11 mouse cellular contexts compared by ENCODE assay signal in genomic region chr1:119482891-119483290, GRCm38 (mm10). TPM values are rescaled to one million over a fixed set of nuclear protein-coding genes. Genes with fewer than 3 reads are reported as not detected.
DNase-seq lines count a peak whose midpoint lies in the region; ATAC-seq and TF ChIP-seq lines count a peak whose summit lies in the region.
"Had no signal": no experiment of that assay in that cellular context is flagged by ENCODE, and none has a peak within 500 bp of the region (broad histone marks: within the 10 kb centered on the region; RNA-seq: fewer than 3 reads in every experiment).

No protein-coding gene starts in this region.

- no peaks in the 10 kb centered on the region for H3K9me3 ChIP-seq in intestine, postnatal 0 days (ENCODE audit: control insufficient read depth)
- no peaks in the 10 kb centered on the region for H3K9me3 ChIP-seq in intestine, embryonic 16.5 days (ENCODE audit: control insufficient read depth, low read length)
- no peaks in the 10 kb centered on the region for H3K9me3 ChIP-seq in midbrain, postnatal 0 days (ENCODE audit: low read length)
- H3K9me3 ChIP-seq in midbrain, embryonic 13.5 days: no peaks in the 10 kb centered on the region

- no peaks in the 10 kb centered on the region for H3K4me1 ChIP-seq in intestine, postnatal 0 days (replicated peaks; ENCODE audit: control insufficient read depth, insufficient read depth, low read length)
- peaks cover 23% of the 10 kb centered on the region for H3K4me1 ChIP-seq in intestine, embryonic 16.5 days (ENCODE audit: control insufficient read depth, insufficient read depth, low read length)
- H3K4me1 ChIP-seq in midbrain, postnatal 0 days (ENCODE audit: insufficient read depth, low read length): no peaks in the 10 kb centered on the region
- 0 out of 2 replicates have a peak, but pooled peaks cover 6% of the 10 kb centered on the region for H3K4me1 ChIP-seq in midbrain, embryonic 13.5 days (replicated peaks)

- H3K4me2 ChIP-seq in intestine, postnatal 0 days (replicated peaks; ENCODE audit: low read depth): no peak overlapping the region
- H3K4me2 ChIP-seq in intestine, embryonic 16.5 days (ENCODE audit: low read depth, low read length): no peak overlapping the region
- no peak overlapping the region for H3K4me2 ChIP-seq in midbrain, postnatal 0 days (ENCODE audit: low read depth, low read length, poor library complexity, severe bottlenecking)
- no peak overlapping the region for H3K4me2 ChIP-seq in midbrain, embryonic 13.5 days (replicated peaks)

- no peak for ATAC-seq in intestine, postnatal 0 days
- no peak for ATAC-seq in intestine, embryonic 16.5 days
- no peak for ATAC-seq in midbrain, postnatal 0 days (ENCODE audit: low FRiP score)
- ATAC-seq in midbrain, embryonic 13.5 days: no peak

- TF ChIP-seq CTCF in intestine, postnatal 0 days (IDR thresholded peaks at IDR 0.05; ENCODE audit: low read depth): peak; percentile 61
- TF ChIP-seq CTCF in midbrain, postnatal 0 days (IDR thresholded peaks at IDR 0.05): peak; percentile 48

- H3K9ac ChIP-seq in intestine, postnatal 0 days (ENCODE audit: low read depth, low read length): no peak overlapping the region
- no peak overlapping the region for H3K9ac ChIP-seq in intestine, embryonic 16.5 days (ENCODE audit: low read depth, low read length)
- H3K9ac ChIP-seq in midbrain, postnatal 0 days (replicated peaks; ENCODE audit: low read length, poor library complexity, severe bottlenecking): no peak overlapping the region
- H3K9ac ChIP-seq in midbrain, embryonic 13.5 days (replicated peaks): no peak overlapping the region

- no peaks in the 10 kb centered on the region for H3K27me3 ChIP-seq in intestine, postnatal 0 days (replicated peaks; ENCODE audit: control insufficient read depth, insufficient read depth, low read length)
- H3K27me3 ChIP-seq in intestine, embryonic 16.5 days (replicated peaks; ENCODE audit: control insufficient read depth, insufficient read depth, low read length): no peaks in the 10 kb centered on the region
- no peaks in the 10 kb centered on the region for H3K27me3 ChIP-seq in midbrain, postnatal 0 days (ENCODE audit: insufficient read depth, low read length)
- no peaks in the 10 kb centered on the region for H3K27me3 ChIP-seq in midbrain, embryonic 13.5 days

- peaks cover 8% of the 10 kb centered on the region; the same call in 1 of the 2 replicates for H3K36me3 ChIP-seq in intestine, postnatal 0 days (ENCODE audit: control insufficient read depth, insufficient read depth)
- peaks cover 11% of the 10 kb centered on the region; the same call in 1 of the 2 replicates for H3K36me3 ChIP-seq in intestine, embryonic 16.5 days (ENCODE audit: control insufficient read depth, insufficient read depth, low read length)
- no peaks in the 10 kb centered on the region for H3K36me3 ChIP-seq in midbrain, postnatal 0 days (ENCODE audit: insufficient read depth, low read length)
- peaks cover 8% of the 10 kb centered on the region; the same call in 1 of the 2 replicates for H3K36me3 ChIP-seq in midbrain, embryonic 13.5 days

- H3K4me3 ChIP-seq in intestine, postnatal 0 days (ENCODE audit: low read depth, low read length): no peak overlapping the region
- H3K4me3 ChIP-seq in intestine, embryonic 16.5 days (ENCODE audit: low read length): no peak overlapping the region
- H3K4me3 ChIP-seq in midbrain, postnatal 0 days (ENCODE audit: low read depth, low read length): no peak overlapping the region
- no peak overlapping the region for H3K4me3 ChIP-seq in midbrain, embryonic 13.5 days (replicated peaks)
- H3K4me3 ChIP-seq: erythroblast, embryonic 14.5 days had no signal

- no peak for DNase-seq in midbrain, postnatal 0 days (ENCODE audit: low spot score)
- peak; percentile 63 for DNase-seq in R1 (ENCODE audit: low read depth, low spot score)
- peak; percentile 33 for DNase-seq in retina, postnatal 1 day
- no peak for DNase-seq in urinary bladder, postnatal 10 days (ENCODE audit: low spot score)
- no peak for DNase-seq in neural tube, embryonic 10.5 days (ENCODE audit: extremely low spot score, low spot score)
- DNase-seq: kidney, adult 9 months; right cerebral cortex, adult 18-20 months had no signal

- H3K27ac ChIP-seq in intestine, postnatal 0 days (ENCODE audit: low read depth, low read length): no peak overlapping the region
- H3K27ac ChIP-seq in intestine, embryonic 16.5 days (ENCODE audit: low read length): no peak overlapping the region
- no peak overlapping the region for H3K27ac ChIP-seq in midbrain, postnatal 0 days (ENCODE audit: low read depth, low read length)
- H3K27ac ChIP-seq in midbrain, embryonic 13.5 days: no peak overlapping the region

- WGBS in intestine, postnatal 0 days: 60% methylated on average over 3 of the region's 3 CpGs
- 69% methylated on average over 3 of the region's 3 CpGs for WGBS in intestine, embryonic 16.5 days
- 56% methylated on average over 3 of the region's 3 CpGs for WGBS in midbrain, postnatal 0 days
- WGBS in midbrain, embryonic 13.5 days: 64% methylated on average over 3 of the region's 3 CpGs

RNA-seq across cellular contexts. Expression of gene Ralb, which starts 21.7 kb away (rescaled TPM):
- 145 and 152 TPM in 2 replicates for polyA plus RNA-seq in intestine, postnatal 0 days (2015; fragmentation: Nextera tagmentation; extraction: Ambion mirVana)
- 203 and 218 TPM in 2 replicates for polyA plus RNA-seq in intestine, embryonic 16.5 days (2015; fragmentation: Nextera tagmentation; extraction: Ambion mirVana)
- total RNA-seq in midbrain, postnatal 0 days (2014; rRNA removed): 38.1 and 41.9 TPM in 2 replicates
- polyA plus RNA-seq in midbrain, postnatal 0 days (2015; fragmentation: Nextera tagmentation; extraction: Ambion mirVana): 63.2 and 65.1 TPM in 2 replicates
- polyA plus RNA-seq in midbrain, embryonic 13.5 days (2015; fragmentation: Nextera tagmentation; extraction: Ambion mirVana): 56.3 and 58.7 TPM in 2 replicates

RNA-seq across cellular contexts. Expression of gene Tmem185b, which starts 43.1 kb away (rescaled TPM):
- polyA plus RNA-seq in intestine, postnatal 0 days (2015; fragmentation: Nextera tagmentation; extraction: Ambion mirVana): 21.6 and 25.1 TPM in 2 replicates
- polyA plus RNA-seq in intestine, embryonic 16.5 days (2015; fragmentation: Nextera tagmentation; extraction: Ambion mirVana): 27.2 and 27.7 TPM in 2 replicates
- total RNA-seq in midbrain, postnatal 0 days (2014; rRNA removed): 20.9 and 22.7 TPM in 2 replicates
- polyA plus RNA-seq in midbrain, postnatal 0 days (2015; fragmentation: Nextera tagmentation; extraction: Ambion mirVana): 12.6 and 13.8 TPM in 2 replicates
- polyA plus RNA-seq in midbrain, embryonic 13.5 days (2015; fragmentation: Nextera tagmentation; extraction: Ambion mirVana): 18.6 and 23.0 TPM in 2 replicates

Comparison
In these comparisons a context has a peak if more than half of its experiments do, and no peak if none do; other contexts are left out.
1. DNase-seq: peak in R1 (single experiment) and retina, postnatal 1 day (single experiment); none in midbrain, postnatal 0 days (single experiment), urinary bladder, postnatal 10 days (single experiment) and neural tube, embryonic 10.5 days (single experiment).